Mouse (Mus musculus): Measurements from ENCODE around the gene Nrf1. TPM values are rescaled to one million over a fixed set of nuclear protein-coding genes. Genes with fewer than 3 reads are reported as not detected.

Nrf1 gene
- polyA plus RNA-seq (2012; rRNA removed) (31.2 and 34.6 TPM in 2 replicates), polyA plus RNA-seq (2014; fragmentation: Nextera tagmentation; extraction: Ambion mirVana) (33.1 and 38.7 TPM in 2 replicates)

DNA sequence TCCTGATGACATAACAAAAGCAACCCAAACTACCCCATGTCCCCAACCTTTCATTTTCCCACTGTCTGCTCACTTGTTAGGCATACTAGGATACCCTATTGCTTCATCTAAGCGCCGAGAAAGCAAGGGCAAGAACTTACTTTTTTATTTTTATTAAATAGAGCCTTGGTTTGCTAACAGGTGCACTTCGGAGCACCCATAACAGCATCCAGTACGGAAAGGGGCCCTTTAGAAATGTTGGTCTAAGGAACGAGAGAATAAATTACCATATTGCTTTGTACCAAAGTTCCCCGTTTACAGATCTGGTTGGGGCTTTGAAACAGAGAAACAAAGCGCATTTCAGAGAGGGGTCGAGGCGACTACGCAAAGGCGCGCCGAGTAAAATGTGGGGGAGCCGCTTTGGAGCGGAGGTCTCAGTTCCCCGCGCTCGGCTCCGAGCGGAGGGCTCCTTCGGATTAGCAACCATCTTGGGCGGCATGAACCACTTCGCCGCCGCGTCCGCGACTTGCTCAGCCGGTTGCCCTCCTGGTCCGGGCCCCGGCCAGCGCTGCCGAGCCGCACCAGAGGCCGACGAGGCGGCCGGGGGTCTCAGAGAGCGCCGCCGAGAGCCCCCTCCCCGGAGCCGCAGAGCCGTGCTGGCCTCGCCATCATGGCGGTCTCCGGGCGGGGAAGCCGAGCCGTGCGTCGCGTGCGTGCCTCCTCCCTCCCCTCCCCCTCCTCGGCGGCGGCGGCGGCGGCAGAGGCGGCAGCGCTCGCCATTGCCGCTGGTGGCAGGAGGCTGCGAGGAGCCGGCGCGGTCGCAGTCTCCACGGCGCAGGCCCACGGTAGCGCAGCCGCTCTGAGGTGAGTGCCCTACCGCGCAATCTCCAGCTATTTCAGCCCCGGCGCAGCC lies at the start of gene Nrf1:
TSS of gene Nrf1 (plus strand) at position 718 of the 892 bp plus-strand sequence.
- peak within 1 kb of the TSS; percentile 87 to 97 for H3K4me3 ChIP-seq (ENCODE audit: insufficient read depth in 1 of 2, low read depth in 2 of 2, low read length in 2 of 2)
- peak within 1 kb of the TSS; percentile 81 for H3K27ac ChIP-seq
- under 1% methylated on average over 77 of the region's 78 CpGs for WGBS (ENCODE audit: insufficient replicate concordance)
- H3K36me3 ChIP-seq (replicated peaks; ENCODE audit: control insufficient read depth, insufficient read depth, low read depth) = peaks cover 2% of the 10 kb centered on the region
- H3K9me3 ChIP-seq (ENCODE audit: control insufficient read depth, low read length) = no peaks in the 10 kb centered on the region
- H3K9ac ChIP-seq (replicated peaks) = peak within 1 kb of the TSS; percentile 97
- ATAC-seq (ENCODE audit: insufficient read depth) = peak; percentile 82
- peak; percentile 68 to 74 (median 74) for DNase-seq (ENCODE audit: low read depth in 3 of 3, low spot score in 3 of 3)
- H3K27me3 ChIP-seq (ENCODE audit: control insufficient read depth, insufficient read depth, low read length) = no peaks in the 10 kb centered on the region
- TF ChIP-seq CTCF (IDR thresholded peaks at IDR 0.05; ENCODE audit: low read depth) (0 out of 2 replicates have a peak, but pooled peaks have one; percentile 27), EP300 (IDR thresholded peaks at IDR 0.05; ENCODE audit: low read depth) (no peak)
- peaks cover 23 to 24% of the 10 kb centered on the region in 2 experiments for H3K4me1 ChIP-seq (replicated peaks; ENCODE audit: control insufficient read depth in 2 of 2, insufficient read depth in 2 of 2, low read length in 1 of 2)
- peak within 1 kb of the TSS; percentile 89 for H3K4me2 ChIP-seq (ENCODE audit: low read depth)

DNA sequence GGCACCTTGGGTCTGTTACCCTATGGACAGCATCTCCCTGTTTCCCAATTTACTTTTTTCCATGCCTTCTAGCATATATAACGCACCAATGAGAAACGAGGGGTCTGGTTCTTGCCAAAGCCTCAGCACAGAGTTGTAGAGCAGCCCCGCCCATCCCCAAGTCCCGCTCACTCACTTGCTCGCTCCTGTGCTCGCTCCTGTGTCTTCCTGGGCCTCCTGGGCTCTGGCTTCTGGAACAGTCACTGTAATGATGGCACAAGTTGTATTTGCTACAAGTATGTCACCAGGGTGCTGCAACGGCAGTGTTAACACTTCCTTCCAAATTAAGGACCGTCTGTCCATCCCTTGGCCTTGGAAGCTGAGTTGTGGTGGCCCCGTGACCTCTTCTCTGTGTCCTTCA lies 49.6 kb upstream of the Nrf1 start:
- H3K4me2 ChIP-seq (ENCODE audit: low read depth) = no peak overlapping the region
- H3K36me3 ChIP-seq (replicated peaks; ENCODE audit: control insufficient read depth, insufficient read depth, low read depth) = no peaks in the 10 kb centered on the region
- H3K4me3 ChIP-seq (ENCODE audit: insufficient read depth in 1 of 2, low read depth in 2 of 2, low read length in 2 of 2) = no peak overlapping the region
- no peak overlapping the region for H3K9ac ChIP-seq (replicated peaks)
- no peaks in the 10 kb centered on the region for H3K4me1 ChIP-seq (replicated peaks; ENCODE audit: control insufficient read depth in 2 of 2, insufficient read depth in 2 of 2, low read length in 1 of 2)
- H3K27me3 ChIP-seq (ENCODE audit: control insufficient read depth, insufficient read depth, low read length) = no peaks in the 10 kb centered on the region
- DNase-seq (ENCODE audit: low read depth in 3 of 3, low spot score in 3 of 3) = no peak
- WGBS (ENCODE audit: insufficient replicate concordance) = 69% methylated on average over 9 of the region's 9 CpGs
- no peak for ATAC-seq (ENCODE audit: insufficient read depth)
- H3K27ac ChIP-seq = no peak overlapping the region
- TF ChIP-seq EP300 (IDR thresholded peaks at IDR 0.05; ENCODE audit: low read depth) = no peak
- TF ChIP-seq CTCF (IDR thresholded peaks at IDR 0.05; ENCODE audit: low read depth) = no peak
- H3K9me3 ChIP-seq (ENCODE audit: control insufficient read depth, low read length) = no peaks in the 10 kb centered on the region

DNA sequence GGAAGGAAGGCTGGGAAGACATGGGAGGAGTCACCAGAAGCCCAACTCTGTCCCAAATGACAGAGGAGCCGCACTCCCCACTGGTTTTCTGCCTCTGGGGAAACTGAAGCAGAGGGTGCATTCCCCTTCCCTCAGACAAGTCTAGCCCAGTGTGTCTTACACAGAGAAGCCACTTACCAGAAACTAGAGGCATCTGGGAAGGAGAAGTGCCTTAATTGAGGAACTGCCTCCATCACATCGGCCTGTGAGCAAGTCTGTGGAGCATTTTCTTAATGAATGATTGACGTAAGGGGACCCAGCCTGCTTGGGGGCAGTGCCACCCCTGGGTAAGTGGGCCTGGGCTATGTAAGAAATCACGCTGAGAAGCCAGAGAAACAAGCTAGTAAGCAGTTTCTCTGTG lies 49.0 kb upstream of the Nrf1 start:
- no peak for DNase-seq (ENCODE audit: low read depth in 3 of 3, low spot score in 3 of 3)
- no peaks in the 10 kb centered on the region for H3K4me1 ChIP-seq (replicated peaks; ENCODE audit: control insufficient read depth in 2 of 2, insufficient read depth in 2 of 2, low read length in 1 of 2)
- no peaks in the 10 kb centered on the region for H3K36me3 ChIP-seq (replicated peaks; ENCODE audit: control insufficient read depth, insufficient read depth, low read depth)
- H3K9me3 ChIP-seq (ENCODE audit: control insufficient read depth, low read length) = no peaks in the 10 kb centered on the region
- WGBS (ENCODE audit: insufficient replicate concordance) = 40% methylated on average over 4 of the region's 4 CpGs
- ATAC-seq (ENCODE audit: insufficient read depth) = no peak
- H3K4me2 ChIP-seq (ENCODE audit: low read depth) = no peak overlapping the region
- TF ChIP-seq CTCF (IDR thresholded peaks at IDR 0.05; ENCODE audit: low read depth) (no peak), EP300 (IDR thresholded peaks at IDR 0.05; ENCODE audit: low read depth) (no peak)
- H3K27me3 ChIP-seq (ENCODE audit: control insufficient read depth, insufficient read depth, low read length) = no peaks in the 10 kb centered on the region
- no peak overlapping the region for H3K27ac ChIP-seq
- no peak overlapping the region for H3K9ac ChIP-seq (replicated peaks)
- no peak overlapping the region for H3K4me3 ChIP-seq (ENCODE audit: insufficient read depth in 1 of 2, low read depth in 2 of 2, low read length in 2 of 2)

DNA sequence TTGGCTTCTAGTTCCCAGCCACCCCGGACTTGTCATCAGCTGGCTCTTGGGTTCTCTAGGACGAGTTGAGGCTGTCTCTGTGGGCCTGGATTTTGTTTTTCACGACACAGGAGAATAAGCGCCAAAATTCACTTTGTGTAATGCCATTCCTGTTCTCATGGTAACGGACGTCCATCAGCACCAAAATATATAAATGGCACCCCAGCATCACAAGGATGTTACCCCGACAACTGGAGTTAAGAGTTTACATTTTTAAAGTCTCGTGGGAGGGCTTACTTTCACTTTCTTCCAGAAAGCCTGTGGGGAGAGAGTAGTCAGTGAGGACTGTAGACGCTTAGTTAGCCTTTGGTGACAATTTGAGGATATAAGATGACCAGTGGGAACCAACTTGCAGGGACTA lies 45.2 kb upstream of the Nrf1 start:
- no peak overlapping the region for H3K4me2 ChIP-seq (ENCODE audit: low read depth)
- no peaks in the 10 kb centered on the region for H3K27me3 ChIP-seq (ENCODE audit: control insufficient read depth, insufficient read depth, low read length)
- DNase-seq (ENCODE audit: low read depth in 3 of 3, low spot score in 3 of 3) = no peak
- ATAC-seq (ENCODE audit: insufficient read depth) = no peak
- no peak overlapping the region for H3K9ac ChIP-seq (replicated peaks)
- WGBS (ENCODE audit: insufficient replicate concordance) = 57% methylated on average over 9 of the region's 9 CpGs
- no peaks in the 10 kb centered on the region for H3K36me3 ChIP-seq (replicated peaks; ENCODE audit: control insufficient read depth, insufficient read depth, low read depth)
- TF ChIP-seq EP300 (IDR thresholded peaks at IDR 0.05; ENCODE audit: low read depth) (no peak), CTCF (IDR thresholded peaks at IDR 0.05; ENCODE audit: low read depth) (no peak)
- no peak overlapping the region for H3K4me3 ChIP-seq (ENCODE audit: insufficient read depth in 1 of 2, low read depth in 2 of 2, low read length in 2 of 2)
- H3K27ac ChIP-seq = no peak overlapping the region
- H3K4me1 ChIP-seq (replicated peaks; ENCODE audit: control insufficient read depth in 2 of 2, insufficient read depth in 2 of 2, low read length in 1 of 2) = no peaks in the 10 kb centered on the region
- no peaks in the 10 kb centered on the region for H3K9me3 ChIP-seq (ENCODE audit: control insufficient read depth, low read length)

DNA sequence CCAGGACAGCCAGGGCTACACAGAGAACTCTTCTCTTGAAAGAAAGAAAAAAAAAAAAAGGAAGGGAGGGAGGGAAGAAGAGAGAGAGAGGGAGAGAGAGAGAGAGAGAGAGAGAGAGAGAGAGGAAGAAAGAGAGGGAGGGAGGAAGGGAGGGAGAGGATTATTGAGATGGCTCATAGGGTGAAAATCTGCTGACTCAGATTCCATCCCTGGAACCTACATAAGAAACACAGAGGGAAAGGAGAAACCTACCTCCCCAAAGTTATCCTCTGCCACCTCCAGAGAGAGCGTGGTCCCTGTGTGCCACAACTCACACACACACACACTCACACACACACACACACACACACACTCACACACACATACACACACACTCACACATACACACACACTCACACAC lies 41.9 kb upstream of the Nrf1 start:
- WGBS (ENCODE audit: insufficient replicate concordance) = 64% methylated on average over 1 of the region's 1 CpGs
- no peaks in the 10 kb centered on the region; a peak in 1 of 4 replicates for H3K4me1 ChIP-seq (replicated peaks; ENCODE audit: control insufficient read depth in 2 of 2, insufficient read depth in 2 of 2, low read length in 1 of 2)
- no peak overlapping the region for H3K27ac ChIP-seq
- no peaks in the 10 kb centered on the region for H3K27me3 ChIP-seq (ENCODE audit: control insufficient read depth, insufficient read depth, low read length)
- ATAC-seq (ENCODE audit: insufficient read depth) = no peak
- H3K9ac ChIP-seq (replicated peaks) = no peak overlapping the region
- no peak overlapping the region for H3K4me2 ChIP-seq (ENCODE audit: low read depth)
- no peak overlapping the region for H3K4me3 ChIP-seq (ENCODE audit: insufficient read depth in 1 of 2, low read depth in 2 of 2, low read length in 2 of 2)
- H3K36me3 ChIP-seq (replicated peaks; ENCODE audit: control insufficient read depth, insufficient read depth, low read depth) = no peaks in the 10 kb centered on the region
- DNase-seq (ENCODE audit: low read depth in 3 of 3, low spot score in 3 of 3) = no peak
- TF ChIP-seq CTCF (IDR thresholded peaks at IDR 0.05; ENCODE audit: low read depth) = no peak
- no peak for TF ChIP-seq EP300 (IDR thresholded peaks at IDR 0.05; ENCODE audit: low read depth)
- H3K9me3 ChIP-seq (ENCODE audit: control insufficient read depth, low read length) = no peaks in the 10 kb centered on the region

Measured in liver, embryonic 14.5 days (tissue).